Mouse (Mus musculus): ENCODE results near the gene Ppp1r13l.

DNA sequence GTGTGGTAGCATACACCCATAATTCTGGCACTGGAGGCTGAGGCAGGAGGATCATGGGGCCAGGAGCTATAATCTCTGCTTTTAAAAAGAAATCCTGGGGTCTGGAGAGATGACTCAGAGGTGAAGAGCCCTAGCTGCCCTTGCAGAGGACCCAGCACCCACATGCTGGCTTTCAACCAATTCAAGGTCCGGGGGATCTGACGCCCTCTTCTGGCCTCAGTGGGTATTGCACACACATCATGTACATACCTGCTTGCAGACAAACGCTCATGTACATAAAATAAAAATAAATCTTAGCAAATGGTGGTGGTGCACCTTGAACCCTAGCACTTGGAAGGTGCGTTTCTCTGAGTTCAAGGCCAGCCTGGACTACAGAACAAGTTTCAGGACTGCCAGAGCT is 41.4 kb downstream of the Ppp1r13l start:
- TF ChIP-seq CTCF (IDR thresholded peaks at IDR 0.05; ENCODE audit: low read depth): peak; percentile 32; the same call in 1 of the 2 replicates
- TF ChIP-seq EP300 (IDR thresholded peaks at IDR 0.05; ENCODE audit: low read depth): no peak
